Mouse (Mus musculus): ENCODE data around the gene Slc25a34. TPM values are rescaled to one million over a fixed set of nuclear protein-coding genes. Genes with fewer than 3 reads are reported as not detected.

Slc25a34 gene
- total and polyA plus RNA-seq, 2 experiments from 2014 or later, result 2.1 to 10.6 TPM

DNA sequence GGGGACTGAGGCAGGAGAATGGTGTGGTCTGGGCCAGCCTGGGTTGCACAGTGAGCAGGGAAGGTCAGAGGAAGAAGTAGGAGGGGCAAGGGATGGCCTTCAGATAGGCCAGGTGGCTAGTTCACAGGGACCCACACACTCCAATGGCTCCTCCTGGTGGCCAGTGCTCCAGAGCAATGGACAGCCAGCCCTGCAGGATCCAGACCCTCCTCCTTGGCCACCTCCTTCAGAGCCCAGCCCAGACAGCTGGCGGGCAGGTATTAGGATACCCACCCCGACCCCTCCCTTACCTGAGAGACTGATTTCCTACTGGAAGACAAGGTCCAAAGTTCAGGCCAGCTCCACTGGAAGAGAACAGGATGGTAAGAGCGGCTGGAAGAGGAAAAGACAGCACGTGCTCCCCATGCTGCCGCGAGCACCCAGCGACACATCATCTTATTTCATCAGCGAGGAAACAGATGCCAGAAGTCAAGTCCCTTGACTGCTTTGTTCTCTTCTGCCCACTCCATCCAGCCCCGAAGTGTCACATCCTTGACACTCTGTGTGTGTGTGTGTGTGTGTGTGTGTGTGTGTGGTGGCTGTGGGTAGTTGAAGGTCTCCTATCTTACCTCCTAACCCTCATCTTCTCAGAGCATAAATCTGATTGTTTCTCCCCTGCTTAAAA, 27.9 kb downstream of the Slc25a34 start:
- WGBS, result 78% methylated on average over 9 of the region's 9 CpGs
- no peak overlapping the region for H3K9ac ChIP-seq (replicated peaks; ENCODE audit: low read length, poor library complexity, severe bottlenecking)
- 0 out of 2 replicates have a peak, but pooled peaks have one; percentile 18 for TF ChIP-seq CTCF (IDR thresholded peaks at IDR 0.05)

GRCm38 (mm10) chr4:141595138-141595537, 28.5 kb downstream of the Slc25a34 start:
- ATAC-seq (ENCODE audit: low FRiP score) (no peak), DNase-seq (ENCODE audit: low spot score) (no peak)
- Histone ChIP-seq H3K9me3 (ENCODE audit: low read length) (no peaks in the 10 kb centered on the region), H3K27me3 (ENCODE audit: insufficient read depth, low read length) (no peaks in the 10 kb centered on the region), H3K4me1 (ENCODE audit: insufficient read depth, low read length) (peaks cover 13% of the 10 kb centered on the region; the same call in 1 of the 2 replicates), H3K4me2 (ENCODE audit: low read depth, low read length, poor library complexity, severe bottlenecking) (no peak overlapping the region), H3K27ac (ENCODE audit: low read depth, low read length) (no peak overlapping the region), H3K9ac (replicated peaks; ENCODE audit: low read length, poor library complexity, severe bottlenecking) (no peak overlapping the region), H3K36me3 (ENCODE audit: insufficient read depth, low read length) (no peaks in the 10 kb centered on the region), H3K4me3 (ENCODE audit: low read depth, low read length) (no peak overlapping the region)
- WGBS, result 92% methylated on average over 11 of the region's 11 CpGs
- TF ChIP-seq CTCF (IDR thresholded peaks at IDR 0.05), result no peak

More for the DNA sequence above, 27.9 kb downstream of the Slc25a34 start:
- Histone ChIP-seq H3K36me3 (ENCODE audit: insufficient read depth, low read length) (no peaks in the 10 kb centered on the region), H3K27me3 (ENCODE audit: insufficient read depth, low read length) (no peaks in the 10 kb centered on the region), H3K4me1 (ENCODE audit: insufficient read depth, low read length) (peaks cover 13% of the 10 kb centered on the region; the same call in 1 of the 2 replicates), H3K9me3 (ENCODE audit: low read length) (no peaks in the 10 kb centered on the region), H3K27ac (ENCODE audit: low read depth, low read length) (no peak overlapping the region), H3K4me2 (ENCODE audit: low read depth, low read length, poor library complexity, severe bottlenecking) (no peak overlapping the region), H3K4me3 (ENCODE audit: low read depth, low read length) (no peak overlapping the region)
- DNase-seq (ENCODE audit: low spot score) (no peak), ATAC-seq (ENCODE audit: low FRiP score) (no peak)

GRCm38 (mm10) chr4:141591547-141591946, 32.1 kb downstream of the Slc25a34 start:
- peak; percentile 74 for TF ChIP-seq CTCF (IDR thresholded peaks at IDR 0.05)
- Histone ChIP-seq H3K36me3 (ENCODE audit: insufficient read depth, low read length) (peaks cover 6% of the 10 kb centered on the region), H3K27ac (ENCODE audit: low read depth, low read length) (no peak overlapping the region), H3K9ac (replicated peaks; ENCODE audit: low read length, poor library complexity, severe bottlenecking) (no peak overlapping the region), H3K4me3 (ENCODE audit: low read depth, low read length) (no peak overlapping the region), H3K4me2 (ENCODE audit: low read depth, low read length, poor library complexity, severe bottlenecking) (no peak overlapping the region), H3K27me3 (ENCODE audit: insufficient read depth, low read length) (no peaks in the 10 kb centered on the region), H3K4me1 (ENCODE audit: insufficient read depth, low read length) (no peaks in the 10 kb centered on the region), H3K9me3 (ENCODE audit: low read length) (no peaks in the 10 kb centered on the region)
- 17% methylated on average over 3 of the region's 3 CpGs for WGBS
- ATAC-seq (ENCODE audit: low FRiP score) (no peak), DNase-seq (ENCODE audit: low spot score) (no peak)

GRCm38 (mm10) chr4:141583919-141584318, 39.7 kb downstream of the Slc25a34 start:
- peaks cover 16% of the 10 kb centered on the region for H3K36me3 ChIP-seq (ENCODE audit: insufficient read depth, low read length)
- H3K4me3 ChIP-seq (ENCODE audit: low read depth, low read length), result no peak overlapping the region
- whole genome bisulfite sequencing, result 90% methylated on average over 8 of the region's 8 CpGs
- no peaks in the 10 kb centered on the region for H3K4me1 ChIP-seq (ENCODE audit: insufficient read depth, low read length)
- no peak overlapping the region for H3K27ac ChIP-seq (ENCODE audit: low read depth, low read length)
- no peak for ATAC-seq (ENCODE audit: low FRiP score)
- H3K27me3 ChIP-seq (ENCODE audit: insufficient read depth, low read length), result no peaks in the 10 kb centered on the region
- no peak for TF ChIP-seq CTCF (IDR thresholded peaks at IDR 0.05)
- no peak for DNase-seq (ENCODE audit: low spot score)
- no peak overlapping the region for H3K9ac ChIP-seq (replicated peaks; ENCODE audit: low read length, poor library complexity, severe bottlenecking)
- H3K4me2 ChIP-seq (ENCODE audit: low read depth, low read length, poor library complexity, severe bottlenecking), result no peak overlapping the region
- H3K9me3 ChIP-seq (ENCODE audit: low read length), result no peaks in the 10 kb centered on the region

GRCm38 (mm10) chr4:141581051-141581450, 42.6 kb downstream of the Slc25a34 start:
- no peak overlapping the region for H3K4me3 ChIP-seq (ENCODE audit: low read depth, low read length)
- no peak for ATAC-seq (ENCODE audit: low FRiP score)
- H3K9ac ChIP-seq (replicated peaks; ENCODE audit: low read length, poor library complexity, severe bottlenecking), result no peak overlapping the region
- no peak for DNase-seq (ENCODE audit: low spot score)
- WGBS, result 83% methylated on average over 13 of the region's 13 CpGs
- H3K4me1 ChIP-seq (ENCODE audit: insufficient read depth, low read length), result no peaks in the 10 kb centered on the region
- no peaks in the 10 kb centered on the region for H3K9me3 ChIP-seq (ENCODE audit: low read length)
- no peak for TF ChIP-seq CTCF (IDR thresholded peaks at IDR 0.05)
- H3K36me3 ChIP-seq (ENCODE audit: insufficient read depth, low read length), result peaks cover 20% of the 10 kb centered on the region
- H3K27me3 ChIP-seq (ENCODE audit: insufficient read depth, low read length), result no peaks in the 10 kb centered on the region
- H3K4me2 ChIP-seq (ENCODE audit: low read depth, low read length, poor library complexity, severe bottlenecking), result no peak overlapping the region
- H3K27ac ChIP-seq (ENCODE audit: low read depth, low read length), result no peak overlapping the region

DNA sequence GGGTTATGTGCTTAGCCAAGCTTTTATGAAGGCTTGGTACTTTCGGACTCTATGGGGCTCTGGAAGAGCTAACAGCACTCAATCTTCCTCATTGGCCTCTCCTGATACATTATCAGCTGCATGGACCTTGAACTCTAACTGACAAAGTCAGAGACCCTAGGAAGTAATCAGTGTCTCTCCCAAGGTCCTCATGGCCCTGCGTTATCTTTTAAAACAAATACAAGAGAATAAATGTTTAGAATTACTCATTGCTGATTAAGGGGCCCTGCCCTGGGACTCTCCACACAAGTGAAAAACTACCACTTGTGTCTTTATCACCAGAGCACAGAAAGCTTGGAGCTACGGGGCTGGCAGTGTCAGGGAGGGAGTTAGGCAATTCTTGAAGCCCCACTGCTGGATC, 44.8 kb downstream of the Slc25a34 start:
- H3K9me3 ChIP-seq (ENCODE audit: low read length), result no peaks in the 10 kb centered on the region
- H3K4me2 ChIP-seq (ENCODE audit: low read depth, low read length, poor library complexity, severe bottlenecking), result no peak overlapping the region
- H3K9ac ChIP-seq (replicated peaks; ENCODE audit: low read length, poor library complexity, severe bottlenecking), result no peak overlapping the region
- no peaks in the 10 kb centered on the region for H3K27me3 ChIP-seq (ENCODE audit: insufficient read depth, low read length)
- no peaks in the 10 kb centered on the region for H3K4me1 ChIP-seq (ENCODE audit: insufficient read depth, low read length)
- DNase-seq (ENCODE audit: low spot score) (no peak), ATAC-seq (ENCODE audit: low FRiP score) (no peak)
- no peak overlapping the region for H3K27ac ChIP-seq (ENCODE audit: low read depth, low read length)
- TF ChIP-seq CTCF (IDR thresholded peaks at IDR 0.05), result no peak
- peaks cover 14% of the 10 kb centered on the region; the same call in 1 of the 2 replicates for H3K36me3 ChIP-seq (ENCODE audit: insufficient read depth, low read length)
- H3K4me3 ChIP-seq (ENCODE audit: low read depth, low read length), result no peak overlapping the region
- 79% methylated on average over 3 of the region's 3 CpGs for WGBS
